Mouse (Mus musculus) limb, embryonic 13.5 days (tissue): ENCODE measurements around the gene C130050O18Rik. TPM values are rescaled to one million over a fixed set of nuclear protein-coding genes. Genes with fewer than 3 reads are reported as not detected.
A peak's percentile ranks its signal among the peaks of the same experiment; 100 is the strongest.

Experiments
- ATAC-seq: fragments of 200-750 bp; cut with Nextera tagmentation; 2 replicates; pipeline ENCODE4 v1.8.0; 2017; ENCODE audit warnings: low read depth, moderate number of reproducible peaks, moderate TSS enrichment; ENCODE audit not compliant: low FRiP score
- H3K27ac ChIP-seq: fragments of 300-500 bp; sonication (generic); 2 replicates; pipeline ENCODE4 v1.5.1; 2015; ENCODE audit warnings: inconsistent platforms, mild to moderate bottlenecking, moderate library complexity
- H3K27me3 ChIP-seq: fragments of 300-500 bp; sonication (generic); 2 replicates; pipeline ENCODE4 v1.6.1; 2015; ENCODE audit warnings: mild to moderate bottlenecking, inconsistent platforms
- H3K36me3 ChIP-seq: fragments of 300-500 bp; sonication (generic); 2 replicates; pipeline ENCODE4 v1.6.1; 2015; ENCODE audit warnings: inconsistent platforms, mild to moderate bottlenecking, moderate library complexity
- H3K4me1 ChIP-seq: fragments of 300-500 bp; sonication (generic); 2 replicates; pipeline ENCODE4 v1.6.1; 2015; ENCODE audit warnings: inconsistent platforms
- H3K4me2 ChIP-seq: fragments of 300-500 bp; sonication (generic); replicated peaks from 2 replicates; pipeline ENCODE4 v1.6.1; 2015; ENCODE audit warnings: inconsistent platforms, mild to moderate bottlenecking, moderate library complexity
- H3K4me3 ChIP-seq: fragments of 300-500 bp; sonication (generic); 2 replicates; pipeline ENCODE4 v1.5.1; 2015; ENCODE audit warnings: moderate library complexity, mild to moderate bottlenecking, inconsistent platforms
- H3K9ac ChIP-seq: fragments of 300-500 bp; sonication (generic); 2 replicates; pipeline ENCODE4 v1.6.1; 2015; ENCODE audit warnings: mild to moderate bottlenecking, inconsistent platforms
- H3K9me3 ChIP-seq: fragments of 300-500 bp; sonication (generic); 2 replicates; pipeline ENCODE4 v1.6.1; 2016; ENCODE audit warnings: inconsistent platforms
- WGBS: fragments of 180-500 bp; shearing (Covaris S2); methylation state at CpG from one replicate; pipeline ENCODE4 v1.1.7; 2015; 5-methylcytosine and 5-hydroxymethylcytosine counted together
- polyA plus RNA-seq: library from polyadenylated mRNA; unstranded; fragments of >200 nt; fragmentation: Nextera tagmentation; extraction: Ambion mirVana; gene quantifications from 2 replicates; pipeline ENCODE4 v1.2.1, GENCODE M21; 2015

C130050O18Rik gene
- polyA plus RNA-seq = 3.5 and 3.9 TPM in 2 replicates

GRCm38 (mm10) chr5:139404801-139405401, at the start of gene C130050O18Rik:
Gene C130050O18Rik, plus strand, starts transcription at chr5:139405280.
- Histone ChIP-seq H3K27ac (peak within 1 kb of the TSS; percentile 52), H3K4me3 (no peak within 1 kb of the TSS), H3K27me3 (no peaks in the 10 kb centered on the region), H3K4me2 (0 out of 2 replicates have a peak within 1 kb of the TSS, but pooled peaks have one; percentile 43), H3K36me3 (no peaks in the 10 kb centered on the region), H3K9ac (0 out of 2 replicates have a peak within 1 kb of the TSS, but pooled peaks have one; percentile 40), H3K4me1 (peaks cover 45% of the 10 kb centered on the region), H3K9me3 (no peaks in the 10 kb centered on the region)
- ATAC-seq = no peak
- 80% methylated on average over 6 of the region's 6 CpGs for WGBS

- Histone ChIP-seq H3K4me3 (no peak overlapping the region), H3K36me3 (0 out of 2 replicates have a peak, but pooled peaks cover 4% of the 10 kb centered on the region), H3K27ac (no peak overlapping the region), H3K9ac (no peak overlapping the region), H3K4me2 (no peak overlapping the region), H3K4me1 (peaks cover 13% of the 10 kb centered on the region), H3K9me3 (no peaks in the 10 kb centered on the region), H3K27me3 (no peaks in the 10 kb centered on the region)
- WGBS = 82% methylated on average over 2 of the region's 2 CpGs
- ATAC-seq = 0 out of 2 replicates have a peak, but pooled peaks have one; percentile 25
Observed at GRCm38 (mm10) chr5:139358653-139359052, 46.4 kb upstream of the C130050O18Rik start.

GRCm38 (mm10) chr5:139359244-139359643, 45.8 kb upstream of the C130050O18Rik start:
- 93% methylated on average over 5 of the region's 5 CpGs for WGBS
- Histone ChIP-seq H3K4me2 (no peak overlapping the region), H3K9ac (no peak overlapping the region; the same call in 1 of the 2 replicates), H3K9me3 (no peaks in the 10 kb centered on the region), H3K27ac (no peak overlapping the region), H3K4me1 (peaks cover 13% of the 10 kb centered on the region), H3K4me3 (no peak overlapping the region), H3K36me3 (0 out of 2 replicates have a peak, but pooled peaks cover 4% of the 10 kb centered on the region), H3K27me3 (no peaks in the 10 kb centered on the region)
- no peak for ATAC-seq

GRCm38 (mm10) chr5:139363858-139364257, 41.2 kb upstream of the C130050O18Rik start:
- Histone ChIP-seq H3K4me3 (no peak overlapping the region), H3K36me3 (0 out of 2 replicates have a peak, but pooled peaks cover 4% of the 10 kb centered on the region), H3K9me3 (no peaks in the 10 kb centered on the region), H3K27ac (no peak overlapping the region), H3K4me1 (peaks cover 15% of the 10 kb centered on the region), H3K27me3 (no peaks in the 10 kb centered on the region), H3K4me2 (no peak overlapping the region), H3K9ac (no peak overlapping the region)
- WGBS = 69% methylated on average over 7 of the region's 7 CpGs
- no peak for ATAC-seq

GRCm38 (mm10) chr5:139364260-139364910, 40.7 kb upstream of the C130050O18Rik start:
- H3K9ac ChIP-seq = peak overlapping the region; percentile 14; the same call in 1 of the 2 replicates
- H3K4me3 ChIP-seq = no peak overlapping the region
- peak overlapping the region; percentile 31; the same call in 1 of the 2 replicates for H3K4me2 ChIP-seq
- peaks cover 15% of the 10 kb centered on the region for H3K4me1 ChIP-seq
- peak; percentile 54; the same call in 1 of the 2 replicates for ATAC-seq
- WGBS = 23% methylated on average over 12 of the region's 12 CpGs
- H3K9me3 ChIP-seq = no peaks in the 10 kb centered on the region
- H3K36me3 ChIP-seq = 0 out of 2 replicates have a peak, but pooled peaks cover 4% of the 10 kb centered on the region
- peak overlapping the region; percentile 58; the same call in 1 of the 2 replicates for H3K27ac ChIP-seq
- no peaks in the 10 kb centered on the region for H3K27me3 ChIP-seq

GRCm38 (mm10) chr5:139364911-139365571, 40.0 kb upstream of the C130050O18Rik start:
- Histone ChIP-seq H3K4me2 (peak overlapping the region; percentile 31; the same call in 1 of the 2 replicates), H3K4me3 (no peak overlapping the region), H3K4me1 (peaks cover 18% of the 10 kb centered on the region), H3K9me3 (no peaks in the 10 kb centered on the region), H3K27ac (peak overlapping the region; percentile 58; the same call in 1 of the 2 replicates), H3K36me3 (0 out of 2 replicates have a peak, but pooled peaks cover 4% of the 10 kb centered on the region), H3K27me3 (no peaks in the 10 kb centered on the region), H3K9ac (peak overlapping the region; percentile 14; the same call in 1 of the 2 replicates)
- 31% methylated on average over 5 of the region's 5 CpGs for WGBS
- ATAC-seq = no peak

GRCm38 (mm10) chr5:139365827-139366226, 39.3 kb upstream of the C130050O18Rik start:
- WGBS = 87% methylated on average over 1 of the region's 1 CpGs
- Histone ChIP-seq H3K9ac (no peak overlapping the region), H3K4me3 (no peak overlapping the region), H3K4me1 (peaks cover 26% of the 10 kb centered on the region), H3K27ac (no peak overlapping the region), H3K27me3 (no peaks in the 10 kb centered on the region), H3K9me3 (no peaks in the 10 kb centered on the region), H3K36me3 (0 out of 2 replicates have a peak, but pooled peaks cover 4% of the 10 kb centered on the region), H3K4me2 (no peak overlapping the region)
- no peak for ATAC-seq

- 78% methylated on average over 11 of the region's 11 CpGs for WGBS
- H3K27ac ChIP-seq = no peak overlapping the region
- peaks cover 30% of the 10 kb centered on the region for H3K4me1 ChIP-seq
- no peak for ATAC-seq
- no peaks in the 10 kb centered on the region for H3K9me3 ChIP-seq
- no peak overlapping the region for H3K9ac ChIP-seq
- H3K27me3 ChIP-seq = no peaks in the 10 kb centered on the region
- no peak overlapping the region for H3K4me2 ChIP-seq
- 0 out of 2 replicates have a peak, but pooled peaks cover 4% of the 10 kb centered on the region for H3K36me3 ChIP-seq
- H3K4me3 ChIP-seq = no peak overlapping the region
Observed at GRCm38 (mm10) chr5:139366484-139366883, 38.6 kb upstream of the C130050O18Rik start.

GRCm38 (mm10) chr5:139367884-139368458, 37.1 kb upstream of the C130050O18Rik start:
- no peak for ATAC-seq
- Histone ChIP-seq H3K4me2 (no peak overlapping the region), H3K9me3 (no peaks in the 10 kb centered on the region), H3K27ac (no peak overlapping the region), H3K4me3 (no peak overlapping the region), H3K9ac (no peak overlapping the region), H3K36me3 (no peaks in the 10 kb centered on the region), H3K27me3 (no peaks in the 10 kb centered on the region), H3K4me1 (peaks cover 38% of the 10 kb centered on the region)
- 93% methylated on average over 4 of the region's 4 CpGs for WGBS

GRCm38 (mm10) chr5:139368638-139369320, 36.3 kb upstream of the C130050O18Rik start:
- no peak for ATAC-seq
- 84% methylated on average over 11 of the region's 11 CpGs for WGBS
- H3K4me1 ChIP-seq = peaks cover 38% of the 10 kb centered on the region

GRCm38 (mm10) chr5:139370336-139370735, 34.7 kb upstream of the C130050O18Rik start:
- H3K27ac ChIP-seq = no peak overlapping the region
- H3K36me3 ChIP-seq = no peaks in the 10 kb centered on the region
- ATAC-seq = no peak
- peak overlapping the region; percentile 78; the same call in 1 of the 2 replicates for H3K4me2 ChIP-seq
- peaks cover 26% of the 10 kb centered on the region for H3K4me1 ChIP-seq
- H3K4me3 ChIP-seq = peak overlapping the region; percentile 71; the same call in 1 of the 2 replicates
- 82% methylated on average over 6 of the region's 6 CpGs for WGBS
- no peaks in the 10 kb centered on the region for H3K9me3 ChIP-seq
- no peaks in the 10 kb centered on the region for H3K27me3 ChIP-seq
- H3K9ac ChIP-seq = peak overlapping the region; percentile 94

More at GRCm38 (mm10) chr5:139368638-139369320, 36.3 kb upstream of the C130050O18Rik start:
- Histone ChIP-seq H3K27ac (no peak overlapping the region), H3K27me3 (no peaks in the 10 kb centered on the region), H3K9ac (no peak overlapping the region), H3K9me3 (no peaks in the 10 kb centered on the region), H3K4me3 (no peak overlapping the region), H3K4me2 (no peak overlapping the region), H3K36me3 (no peaks in the 10 kb centered on the region)
